ENCODE assay signal across 19 mouse cellular contexts in the genomic region with DNA sequence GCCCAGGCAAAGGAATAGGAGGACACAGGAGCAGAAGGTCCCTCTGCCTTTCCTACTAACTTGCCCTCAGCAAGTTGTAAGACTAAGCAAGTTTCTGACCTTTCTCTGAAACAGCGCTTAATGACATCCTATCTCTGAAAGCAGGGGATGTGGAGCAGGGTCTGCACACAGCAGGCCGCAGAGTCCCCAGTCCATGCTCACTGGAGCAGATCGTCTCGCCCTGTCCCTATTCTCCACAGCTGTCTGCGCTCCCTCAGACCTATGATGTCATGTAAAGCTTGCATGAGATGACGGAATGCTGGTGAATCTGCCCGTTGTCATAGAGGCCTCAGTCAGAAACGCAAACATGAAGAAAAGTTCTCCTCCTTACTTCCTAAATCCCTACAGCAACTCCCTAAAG. TPM values are rescaled to one million over a fixed set of nuclear protein-coding genes. Genes with fewer than 3 reads are reported as not detected.
DNase-seq lines count a peak whose midpoint lies in the region; ATAC-seq lines count a peak whose summit lies in the region.
"Had no signal": no experiment of that assay in that cellular context is flagged by ENCODE, and none has a peak within 500 bp of the region (broad histone marks: within the 10 kb centered on the region; RNA-seq: fewer than 3 reads in every experiment).

No protein-coding gene starts in this region.

- no peaks in the 10 kb centered on the region for H3K27me3 ChIP-seq in embryonic facial prominence, embryonic 11.5 days (ENCODE audit: control insufficient read depth, insufficient read depth, low read length)
- no peaks in the 10 kb centered on the region for H3K27me3 ChIP-seq in embryonic facial prominence, embryonic 10.5 days (replicated peaks; ENCODE audit: low read depth, poor library complexity, severe bottlenecking)
- no peaks in the 10 kb centered on the region for H3K27me3 ChIP-seq in hindbrain, embryonic 11.5 days (ENCODE audit: control insufficient read depth, insufficient read depth, low read length)
- no peaks in the 10 kb centered on the region for H3K27me3 ChIP-seq in hindbrain, embryonic 13.5 days
- H3K27me3 ChIP-seq in midbrain, embryonic 11.5 days (ENCODE audit: control insufficient read depth, insufficient read depth, low read length): no peaks in the 10 kb centered on the region
- no peaks in the 10 kb centered on the region for H3K27me3 ChIP-seq in midbrain, embryonic 16.5 days (ENCODE audit: control insufficient read depth, insufficient read depth, low read depth, low read length)
- no peaks in the 10 kb centered on the region for H3K27me3 ChIP-seq in limb, embryonic 10.5 days (ENCODE audit: low read depth, poor library complexity, severe bottlenecking)
- H3K27me3 ChIP-seq: forebrain, embryonic 12.5 days; heart, embryonic 15.5 days had no signal

- no peaks in the 10 kb centered on the region for H3K9me3 ChIP-seq in embryonic facial prominence, embryonic 11.5 days (replicated peaks; ENCODE audit: control insufficient read depth, low read length)
- H3K9me3 ChIP-seq in embryonic facial prominence, embryonic 10.5 days: no peaks in the 10 kb centered on the region
- H3K9me3 ChIP-seq in hindbrain, embryonic 11.5 days (ENCODE audit: control insufficient read depth, low read length): no peaks in the 10 kb centered on the region
- H3K9me3 ChIP-seq in hindbrain, embryonic 13.5 days: no peaks in the 10 kb centered on the region
- no peaks in the 10 kb centered on the region for H3K9me3 ChIP-seq in midbrain, embryonic 11.5 days (ENCODE audit: control insufficient read depth, low read length)
- no peaks in the 10 kb centered on the region for H3K9me3 ChIP-seq in midbrain, embryonic 16.5 days (replicated peaks; ENCODE audit: control insufficient read depth, low read length, poor library complexity, severe bottlenecking)
- no peaks in the 10 kb centered on the region for H3K9me3 ChIP-seq in limb, embryonic 10.5 days (replicated peaks)
- H3K9me3 ChIP-seq: forebrain, embryonic 12.5 days; heart, embryonic 15.5 days had no signal

- 68% methylated on average over 8 of the region's 8 CpGs for WGBS in embryonic facial prominence, embryonic 11.5 days
- 68% methylated on average over 8 of the region's 8 CpGs for WGBS in embryonic facial prominence, embryonic 10.5 days
- whole genome bisulfite sequencing in hindbrain, embryonic 11.5 days: 60% methylated on average over 8 of the region's 8 CpGs
- 63% methylated on average over 8 of the region's 8 CpGs for WGBS in hindbrain, embryonic 13.5 days
- whole genome bisulfite sequencing in midbrain, embryonic 11.5 days: 51% methylated on average over 8 of the region's 8 CpGs
- 52% methylated on average over 8 of the region's 8 CpGs for WGBS in midbrain, embryonic 16.5 days
- whole genome bisulfite sequencing in limb, embryonic 10.5 days: 92% methylated on average over 8 of the region's 8 CpGs

- H3K4me3 ChIP-seq in embryonic facial prominence, embryonic 11.5 days (ENCODE audit: low read depth, low read length): no peak overlapping the region
- no peak overlapping the region for H3K4me3 ChIP-seq in embryonic facial prominence, embryonic 10.5 days
- no peak overlapping the region for H3K4me3 ChIP-seq in hindbrain, embryonic 11.5 days (ENCODE audit: low read depth, low read length)
- no peak overlapping the region for H3K4me3 ChIP-seq in hindbrain, embryonic 13.5 days
- H3K4me3 ChIP-seq in midbrain, embryonic 11.5 days (ENCODE audit: low read depth, low read length): no peak overlapping the region
- H3K4me3 ChIP-seq in midbrain, embryonic 16.5 days (ENCODE audit: low read depth, low read length): no peak overlapping the region
- H3K4me3 ChIP-seq in limb, embryonic 10.5 days: no peak overlapping the region
- H3K4me3 ChIP-seq: forebrain, embryonic 12.5 days; heart, adult 2 months; heart, embryonic 15.5 days had no signal

- no peaks in the 10 kb centered on the region for H3K4me1 ChIP-seq in embryonic facial prominence, embryonic 11.5 days (ENCODE audit: control insufficient read depth, insufficient read depth, low read length)
- peaks cover 7% of the 10 kb centered on the region for H3K4me1 ChIP-seq in embryonic facial prominence, embryonic 10.5 days
- H3K4me1 ChIP-seq in hindbrain, embryonic 11.5 days (replicated peaks; ENCODE audit: control insufficient read depth, insufficient read depth, low read length): no peaks in the 10 kb centered on the region
- H3K4me1 ChIP-seq in hindbrain, embryonic 13.5 days (replicated peaks): 0 out of 2 replicates have a peak, but pooled peaks cover 2% of the 10 kb centered on the region
- H3K4me1 ChIP-seq in midbrain, embryonic 11.5 days (ENCODE audit: control insufficient read depth, insufficient read depth, low read length): no peaks in the 10 kb centered on the region
- no peaks in the 10 kb centered on the region for H3K4me1 ChIP-seq in midbrain, embryonic 16.5 days (ENCODE audit: control insufficient read depth, insufficient read depth, low read length)
- 0 out of 2 replicates have a peak, but pooled peaks cover 3% of the 10 kb centered on the region for H3K4me1 ChIP-seq in limb, embryonic 10.5 days
- H3K4me1 ChIP-seq: forebrain, embryonic 12.5 days; heart, embryonic 15.5 days had no signal

- no peak overlapping the region for H3K27ac ChIP-seq in embryonic facial prominence, embryonic 11.5 days (replicated peaks; ENCODE audit: low read depth, low read length)
- no peak overlapping the region for H3K27ac ChIP-seq in embryonic facial prominence, embryonic 10.5 days (replicated peaks)
- no peak overlapping the region for H3K27ac ChIP-seq in hindbrain, embryonic 11.5 days (ENCODE audit: low read depth, low read length)
- no peak overlapping the region for H3K27ac ChIP-seq in hindbrain, embryonic 13.5 days
- no peak overlapping the region for H3K27ac ChIP-seq in midbrain, embryonic 11.5 days (ENCODE audit: low read depth, low read length)
- H3K27ac ChIP-seq in midbrain, embryonic 16.5 days (ENCODE audit: low read length): no peak overlapping the region
- no peak overlapping the region for H3K27ac ChIP-seq in limb, embryonic 10.5 days
- H3K27ac ChIP-seq: forebrain, embryonic 12.5 days; heart, adult 2 months; heart, embryonic 15.5 days had no signal

- no peak overlapping the region for H3K9ac ChIP-seq in embryonic facial prominence, embryonic 11.5 days (replicated peaks; ENCODE audit: low read length)
- H3K9ac ChIP-seq in hindbrain, embryonic 11.5 days (ENCODE audit: low read depth, low read length): no peak overlapping the region
- H3K9ac ChIP-seq in hindbrain, embryonic 13.5 days: no peak overlapping the region
- H3K9ac ChIP-seq in midbrain, embryonic 11.5 days (ENCODE audit: low read length): no peak overlapping the region
- no peak overlapping the region for H3K9ac ChIP-seq in midbrain, embryonic 16.5 days (ENCODE audit: low read depth, low read length)
- H3K9ac ChIP-seq: forebrain, embryonic 12.5 days; heart, embryonic 15.5 days had no signal

- no peaks in the 10 kb centered on the region for H3K36me3 ChIP-seq in embryonic facial prominence, embryonic 11.5 days (replicated peaks; ENCODE audit: control insufficient read depth, insufficient read depth, low read depth, low read length)
- peaks cover 28% of the 10 kb centered on the region for H3K36me3 ChIP-seq in embryonic facial prominence, embryonic 10.5 days (replicated peaks)
- H3K36me3 ChIP-seq in hindbrain, embryonic 11.5 days (ENCODE audit: control insufficient read depth, insufficient read depth, low read length): no peaks in the 10 kb centered on the region
- H3K36me3 ChIP-seq in hindbrain, embryonic 13.5 days: no peaks in the 10 kb centered on the region
- no peaks in the 10 kb centered on the region for H3K36me3 ChIP-seq in midbrain, embryonic 11.5 days (ENCODE audit: control insufficient read depth, insufficient read depth, low read length)
- no peaks in the 10 kb centered on the region for H3K36me3 ChIP-seq in midbrain, embryonic 16.5 days (ENCODE audit: control insufficient read depth, insufficient read depth, low read length)
- H3K36me3 ChIP-seq in limb, embryonic 10.5 days: peaks cover 17% of the 10 kb centered on the region
- H3K36me3 ChIP-seq: forebrain, embryonic 12.5 days; heart, embryonic 15.5 days had no signal

- DNase-seq in embryonic facial prominence, embryonic 11.5 days (ENCODE audit: low spot score): no peak
- no peak for DNase-seq in embryonic facial prominence, embryonic 10.5 days (ENCODE audit: low spot score)
- no peak for DNase-seq in hindbrain, embryonic 11.5 days (ENCODE audit: low spot score)
- DNase-seq in midbrain, embryonic 11.5 days (ENCODE audit: low spot score, missing footprints): peak; percentile 84
- peak; percentile 19 for DNase-seq in retina, postnatal 1 day
- DNase-seq in limb, embryonic 10.5 days (ENCODE audit: low spot score): no peak
- DNase-seq: adrenal gland, postnatal 10 days; cerebellum, adult 11 months; cerebellum, adult 8-10 months; gastrocnemius, postnatal 10 days; heart, adult 2 months; heart, postnatal 14 days had no signal

- peak; percentile 59; the same call in 1 of the 2 replicates for ATAC-seq in embryonic facial prominence, embryonic 11.5 days (replicated peaks; ENCODE audit: insufficient number of reproducible peaks, low FRiP score, low TSS enrichment, low read depth)
- 0 out of 2 replicates have a peak, but pooled peaks have one; percentile 40 for ATAC-seq in hindbrain, embryonic 11.5 days (ENCODE audit: low FRiP score)
- ATAC-seq in hindbrain, embryonic 13.5 days (ENCODE audit: low FRiP score): no peak
- peak; percentile 63; the same call in 1 of the 2 replicates for ATAC-seq in midbrain, embryonic 11.5 days (ENCODE audit: low FRiP score)
- no peak for ATAC-seq in midbrain, embryonic 16.5 days
- ATAC-seq: inflammation-experienced regulatory T-cells, adult 6 months; intestine, postnatal 0 days had no signal

- H3K4me2 ChIP-seq in embryonic facial prominence, embryonic 11.5 days (ENCODE audit: low read depth, low read length): no peak overlapping the region
- no peak overlapping the region for H3K4me2 ChIP-seq in hindbrain, embryonic 11.5 days (replicated peaks; ENCODE audit: low read depth, low read length)
- no peak overlapping the region for H3K4me2 ChIP-seq in hindbrain, embryonic 13.5 days
- no peak overlapping the region for H3K4me2 ChIP-seq in midbrain, embryonic 11.5 days
- H3K4me2 ChIP-seq in midbrain, embryonic 16.5 days (ENCODE audit: low read length): no peak overlapping the region
- H3K4me2 ChIP-seq: forebrain, embryonic 12.5 days; heart, embryonic 11.5 days; heart, embryonic 15.5 days had no signal

RNA-seq across cellular contexts. Expression of gene Ift80, which starts 55.0 kb away (rescaled TPM):
- 22.4 and 24.8 TPM in 2 replicates for polyA plus RNA-seq in embryonic facial prominence, embryonic 11.5 days (2014; fragmentation: Nextera tagmentation; extraction: Ambion mirVana)
- polyA plus RNA-seq in embryonic facial prominence, embryonic 10.5 days (2016; fragmentation: Nextera tagmentation; extraction: Ambion mirVana): 18.1 and 18.3 TPM in 2 replicates
- polyA plus RNA-seq in hindbrain, embryonic 11.5 days (2014; fragmentation: Nextera tagmentation; extraction: Ambion mirVana): 16.8 and 18.3 TPM in 2 replicates
- 9.0 and 9.8 TPM in 2 replicates for polyA plus RNA-seq in hindbrain, embryonic 13.5 days (2015; fragmentation: Nextera tagmentation; extraction: Ambion mirVana)
- polyA plus RNA-seq in midbrain, embryonic 11.5 days (2014; fragmentation: Nextera tagmentation; extraction: Ambion mirVana): 21.7 and 26.2 TPM in 2 replicates
- 7.2 and 8.6 TPM in 2 replicates for polyA plus RNA-seq in midbrain, embryonic 16.5 days (2015; fragmentation: Nextera tagmentation; extraction: Ambion mirVana)
- polyA plus RNA-seq in limb, embryonic 10.5 days (2016; fragmentation: Nextera tagmentation; extraction: Ambion mirVana): 16.8 and 19.6 TPM in 2 replicates

RNA-seq across cellular contexts. Expression of gene Smc4, which starts 55.2 kb away (rescaled TPM):
- 196 and 226 TPM in 2 replicates for polyA plus RNA-seq in embryonic facial prominence, embryonic 11.5 days (2014; fragmentation: Nextera tagmentation; extraction: Ambion mirVana)
- polyA plus RNA-seq in embryonic facial prominence, embryonic 10.5 days (2016; fragmentation: Nextera tagmentation; extraction: Ambion mirVana): 166 and 187 TPM in 2 replicates
- 179 and 193 TPM in 2 replicates for polyA plus RNA-seq in hindbrain, embryonic 11.5 days (2014; fragmentation: Nextera tagmentation; extraction: Ambion mirVana)
- 54.3 and 59.8 TPM in 2 replicates for polyA plus RNA-seq in hindbrain, embryonic 13.5 days (2015; fragmentation: Nextera tagmentation; extraction: Ambion mirVana)
- 219 and 241 TPM in 2 replicates for polyA plus RNA-seq in midbrain, embryonic 11.5 days (2014; fragmentation: Nextera tagmentation; extraction: Ambion mirVana)
- polyA plus RNA-seq in midbrain, embryonic 16.5 days (2015; fragmentation: Nextera tagmentation; extraction: Ambion mirVana): 23.4 and 30.3 TPM in 2 replicates
- 136 and 176 TPM in 2 replicates for polyA plus RNA-seq in limb, embryonic 10.5 days (2016; fragmentation: Nextera tagmentation; extraction: Ambion mirVana)

Comparison
In these comparisons a context has a peak if more than half of its experiments do, and no peak if none do; other contexts are left out.
1. ATAC-seq: peak in embryonic facial prominence, embryonic 11.5 days (single experiment), hindbrain, embryonic 11.5 days (single experiment) and midbrain, embryonic 11.5 days (single experiment); none in hindbrain, embryonic 13.5 days (single experiment) and midbrain, embryonic 16.5 days (single experiment).
2. DNase-seq: peak in midbrain, embryonic 11.5 days (single experiment) and retina, postnatal 1 day (single experiment); none in embryonic facial prominence, embryonic 11.5 days (single experiment), embryonic facial prominence, embryonic 10.5 days (single experiment), hindbrain, embryonic 11.5 days (single experiment) and limb, embryonic 10.5 days (single experiment).